Mouse (Mus musculus): ENCODE measurements around the gene Nkd1.

DNA sequence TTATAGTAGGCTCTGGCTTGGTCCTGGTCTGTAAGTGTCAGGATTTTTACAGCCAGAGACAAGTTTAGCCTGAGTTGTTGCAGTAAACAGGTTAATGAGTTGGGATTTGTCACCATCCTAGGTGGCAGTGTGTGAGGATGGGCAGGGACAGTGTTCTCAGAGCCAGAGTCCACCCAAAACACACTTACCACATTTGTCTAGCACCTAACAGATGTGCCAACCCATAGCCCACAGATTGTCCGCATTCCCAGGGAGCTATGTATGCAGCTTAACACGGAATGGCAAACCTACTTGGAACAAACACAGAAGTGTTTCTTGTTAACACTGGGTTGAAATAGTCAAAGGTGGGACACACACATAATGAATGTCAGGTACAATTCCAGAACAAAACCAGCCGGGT, 47.1 kb downstream of the Nkd1 start:
- TF ChIP-seq CTCF (IDR thresholded peaks at IDR 0.05; ENCODE audit: insufficient read depth, low read length) (no peak), POLR2A (IDR thresholded peaks at IDR 0.05; ENCODE audit: borderline replicate concordance, extremely low read depth, low read depth, low read length) (no peak)

Data from lung, adult 2 months (tissue).